Mouse (Mus musculus): ENCODE measurements around the gene Zfp507. TPM values are rescaled to one million over a fixed set of nuclear protein-coding genes. Genes with fewer than 3 reads are reported as not detected.

Gene Zfp507
- polyA plus RNA-seq, 1 experiment from 2014 or later = 27.1 TPM

- no peak for ATAC-seq (ENCODE audit: insufficient number of reproducible peaks, insufficient read depth, low FRiP score, low TSS enrichment, low read depth)
- Histone ChIP-seq H3K9ac (replicated peaks) (no peak overlapping the region), H3K4me1 (replicated peaks) (no peaks in the 10 kb centered on the region), H3K36me3 (no peaks in the 10 kb centered on the region), H3K4me3 (replicated peaks) (no peak overlapping the region), H3K9me3 (no peaks in the 10 kb centered on the region), H3K27me3 (no peaks in the 10 kb centered on the region), H3K27ac (no peak overlapping the region), H3K4me2 (no peak overlapping the region)
- 79% methylated on average over 12 of the region's 12 CpGs for WGBS
Observed at GRCm38 (mm10) chr7:35814759-35815551, 12.2 kb upstream of the Zfp507 start.

DNA sequence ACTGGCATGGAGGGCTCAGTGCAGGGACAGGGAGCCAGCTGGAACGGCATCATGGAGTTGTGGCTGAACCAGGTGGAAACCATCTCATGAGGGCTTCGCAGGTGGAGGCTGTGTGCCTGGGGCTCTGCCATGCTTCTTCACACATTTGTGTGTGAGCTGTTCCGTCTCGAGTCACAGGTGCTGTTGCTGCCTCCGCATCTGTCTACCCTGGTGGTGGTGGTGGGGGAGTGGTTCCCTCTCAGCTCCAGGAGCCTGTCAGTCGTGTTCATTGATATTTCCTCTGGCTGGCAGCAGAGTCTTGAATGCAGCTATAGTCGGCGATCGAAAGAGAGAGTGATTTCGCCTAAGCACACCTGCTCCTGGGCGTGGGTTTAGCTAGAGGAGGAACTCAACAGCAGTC lies 10.5 kb upstream of the Zfp507 start:
- WGBS = 81% methylated on average over 11 of the region's 11 CpGs
- H3K27ac ChIP-seq = no peak overlapping the region
- no peak for ATAC-seq (ENCODE audit: insufficient number of reproducible peaks, insufficient read depth, low FRiP score, low TSS enrichment, low read depth)

GRCm38 (mm10) chr7:35810736-35811135 lies 7.9 kb upstream of the Zfp507 start:
- no peak overlapping the region for H3K9ac ChIP-seq (replicated peaks)
- no peak overlapping the region for H3K4me2 ChIP-seq
- ATAC-seq (ENCODE audit: insufficient number of reproducible peaks, insufficient read depth, low FRiP score, low TSS enrichment, low read depth) = no peak
- WGBS = 50% methylated on average over 8 of the region's 8 CpGs
- H3K9me3 ChIP-seq = no peaks in the 10 kb centered on the region
- H3K27ac ChIP-seq = no peak overlapping the region
- no peaks in the 10 kb centered on the region for H3K4me1 ChIP-seq (replicated peaks)
- H3K4me3 ChIP-seq (replicated peaks) = no peak overlapping the region
- no peaks in the 10 kb centered on the region for H3K36me3 ChIP-seq
- H3K27me3 ChIP-seq = no peaks in the 10 kb centered on the region

More for the DNA sequence above, 10.5 kb upstream of the Zfp507 start:
- H3K9ac ChIP-seq (replicated peaks) = no peak overlapping the region
- no peaks in the 10 kb centered on the region for H3K9me3 ChIP-seq
- H3K4me3 ChIP-seq (replicated peaks) = no peak overlapping the region
- no peaks in the 10 kb centered on the region for H3K36me3 ChIP-seq
- H3K27me3 ChIP-seq = no peaks in the 10 kb centered on the region
- H3K4me1 ChIP-seq (replicated peaks) = no peaks in the 10 kb centered on the region
- H3K4me2 ChIP-seq = no peak overlapping the region

- no peak overlapping the region for H3K4me3 ChIP-seq (replicated peaks)
- H3K27me3 ChIP-seq = no peaks in the 10 kb centered on the region
- H3K4me1 ChIP-seq (replicated peaks) = peaks cover 12% of the 10 kb centered on the region
- no peak for ATAC-seq (ENCODE audit: insufficient number of reproducible peaks, insufficient read depth, low FRiP score, low TSS enrichment, low read depth)
- H3K9ac ChIP-seq (replicated peaks) = no peak overlapping the region
- WGBS = 77% methylated on average over 10 of the region's 10 CpGs
- no peak overlapping the region for H3K4me2 ChIP-seq
- H3K9me3 ChIP-seq = no peaks in the 10 kb centered on the region
- H3K36me3 ChIP-seq = peaks cover 20% of the 10 kb centered on the region
- no peak overlapping the region for H3K27ac ChIP-seq
Observed at GRCm38 (mm10) chr7:35804206-35804605, 1.4 kb upstream of the Zfp507 start.

- Histone ChIP-seq H3K4me3 (replicated peaks) (peak overlapping the region; percentile 95), H3K9me3 (no peaks in the 10 kb centered on the region), H3K27me3 (no peaks in the 10 kb centered on the region), H3K27ac (peak overlapping the region; percentile 91), H3K36me3 (peaks cover 39% of the 10 kb centered on the region), H3K4me2 (peak overlapping the region; percentile 74), H3K4me1 (replicated peaks) (peaks cover 12% of the 10 kb centered on the region), H3K9ac (replicated peaks) (peak overlapping the region; percentile 97)
- ATAC-seq (ENCODE audit: insufficient number of reproducible peaks, insufficient read depth, low FRiP score, low TSS enrichment, low read depth) = peak; percentile 84
- under 1% methylated on average over 47 of the region's 49 CpGs for WGBS
Observed at GRCm38 (mm10) chr7:35802201-35802905, 450 bp downstream of the Zfp507 start.

DNA sequence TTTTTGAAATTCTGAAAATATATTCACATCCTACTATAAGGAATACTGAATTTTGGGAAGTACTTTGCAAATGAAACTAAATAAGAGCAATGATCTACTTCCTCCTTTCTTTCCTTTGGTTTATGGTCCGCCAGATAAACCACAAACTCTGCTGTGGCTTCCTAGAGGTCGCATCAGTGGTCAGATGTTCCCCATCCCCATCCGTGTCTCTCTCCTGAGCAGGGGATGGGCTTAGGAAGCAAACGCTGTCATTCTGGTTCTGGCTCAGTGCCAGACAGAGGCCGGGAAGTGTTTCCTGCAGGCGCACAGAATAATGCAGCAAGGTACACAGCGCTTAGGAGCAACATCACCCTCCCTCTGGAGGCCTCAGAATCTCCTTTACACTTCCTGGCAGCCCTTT lies 6.7 kb downstream of the Zfp507 start:
- WGBS = 78% methylated on average over 7 of the region's 7 CpGs
- H3K36me3 ChIP-seq = peaks cover 100% of the 10 kb centered on the region
- peaks cover 9% of the 10 kb centered on the region for H3K4me1 ChIP-seq (replicated peaks)
- ATAC-seq (ENCODE audit: insufficient number of reproducible peaks, insufficient read depth, low FRiP score, low TSS enrichment, low read depth) = no peak
- no peak overlapping the region for H3K4me2 ChIP-seq
- no peaks in the 10 kb centered on the region for H3K9me3 ChIP-seq
- H3K27ac ChIP-seq = no peak overlapping the region
- H3K9ac ChIP-seq (replicated peaks) = no peak overlapping the region
- H3K27me3 ChIP-seq = no peaks in the 10 kb centered on the region
- H3K4me3 ChIP-seq (replicated peaks) = no peak overlapping the region

- no peaks in the 10 kb centered on the region for H3K27me3 ChIP-seq
- H3K4me2 ChIP-seq = no peak overlapping the region
- H3K4me3 ChIP-seq (replicated peaks) = no peak overlapping the region
- peaks cover 98% of the 10 kb centered on the region for H3K36me3 ChIP-seq
- WGBS = 90% methylated on average over 12 of the region's 12 CpGs
- no peaks in the 10 kb centered on the region for H3K9me3 ChIP-seq
- H3K4me1 ChIP-seq (replicated peaks) = peaks cover 11% of the 10 kb centered on the region
- ATAC-seq (ENCODE audit: insufficient number of reproducible peaks, insufficient read depth, low FRiP score, low TSS enrichment, low read depth) = no peak
- H3K9ac ChIP-seq (replicated peaks) = no peak overlapping the region
- no peak overlapping the region for H3K27ac ChIP-seq
Observed at GRCm38 (mm10) chr7:35794145-35794664, 8.6 kb downstream of the Zfp507 start.

DNA sequence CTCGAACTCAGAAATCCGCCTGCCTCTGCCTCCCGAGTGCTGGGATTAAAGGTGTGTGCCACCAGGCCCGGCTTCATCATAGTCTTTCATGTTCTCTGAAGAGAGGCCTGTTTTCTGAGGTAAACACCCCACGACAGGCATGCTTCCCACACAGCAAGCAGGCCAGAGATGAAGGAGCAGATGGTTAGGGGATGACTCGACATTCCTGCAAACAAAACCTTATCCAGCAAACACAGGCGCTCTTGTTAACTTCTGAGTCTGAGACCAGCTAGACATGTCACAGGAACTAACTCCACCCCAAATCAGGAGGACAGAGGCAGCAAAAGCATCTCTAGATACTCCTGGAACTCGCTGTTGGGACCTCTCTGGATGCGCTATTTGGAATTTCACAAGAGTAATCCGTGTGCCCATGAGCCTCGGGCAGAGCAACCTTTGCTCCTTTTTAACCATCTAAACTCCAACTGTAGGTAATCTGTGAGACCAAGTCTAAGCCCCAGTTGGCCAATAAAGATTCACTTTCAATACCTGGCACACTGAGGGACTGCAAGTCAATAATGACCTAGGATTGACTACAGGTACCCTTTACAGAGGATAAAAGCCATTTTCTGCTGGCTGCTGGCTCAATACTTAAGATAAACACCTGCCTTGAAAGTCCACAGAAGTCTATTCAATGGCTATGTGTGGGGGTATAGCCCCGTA lies 10.5 kb downstream of the Zfp507 start:
- no peak overlapping the region for H3K4me3 ChIP-seq (replicated peaks)
- H3K36me3 ChIP-seq = peaks cover 94% of the 10 kb centered on the region
- no peak overlapping the region for H3K9ac ChIP-seq (replicated peaks)
- H3K27me3 ChIP-seq = no peaks in the 10 kb centered on the region
- no peaks in the 10 kb centered on the region for H3K9me3 ChIP-seq
- ATAC-seq (ENCODE audit: insufficient number of reproducible peaks, insufficient read depth, low FRiP score, low TSS enrichment, low read depth) = no peak
- H3K4me1 ChIP-seq (replicated peaks) = peaks cover 11% of the 10 kb centered on the region
- H3K27ac ChIP-seq = no peak overlapping the region
- 88% methylated on average over 12 of the region's 12 CpGs for WGBS
- no peak overlapping the region for H3K4me2 ChIP-seq

- no peak overlapping the region for H3K27ac ChIP-seq
- H3K27me3 ChIP-seq = no peaks in the 10 kb centered on the region
- H3K36me3 ChIP-seq = peaks cover 90% of the 10 kb centered on the region
- 33% methylated on average over 8 of the region's 8 CpGs for WGBS
- no peaks in the 10 kb centered on the region for H3K9me3 ChIP-seq
- H3K9ac ChIP-seq (replicated peaks) = no peak overlapping the region
- H3K4me3 ChIP-seq (replicated peaks) = no peak overlapping the region
- H3K4me1 ChIP-seq (replicated peaks) = peaks cover 11% of the 10 kb centered on the region
- no peak overlapping the region for H3K4me2 ChIP-seq
- ATAC-seq (ENCODE audit: insufficient number of reproducible peaks, insufficient read depth, low FRiP score, low TSS enrichment, low read depth) = no peak
Observed at GRCm38 (mm10) chr7:35790926-35791325, 11.9 kb downstream of the Zfp507 start.

DNA sequence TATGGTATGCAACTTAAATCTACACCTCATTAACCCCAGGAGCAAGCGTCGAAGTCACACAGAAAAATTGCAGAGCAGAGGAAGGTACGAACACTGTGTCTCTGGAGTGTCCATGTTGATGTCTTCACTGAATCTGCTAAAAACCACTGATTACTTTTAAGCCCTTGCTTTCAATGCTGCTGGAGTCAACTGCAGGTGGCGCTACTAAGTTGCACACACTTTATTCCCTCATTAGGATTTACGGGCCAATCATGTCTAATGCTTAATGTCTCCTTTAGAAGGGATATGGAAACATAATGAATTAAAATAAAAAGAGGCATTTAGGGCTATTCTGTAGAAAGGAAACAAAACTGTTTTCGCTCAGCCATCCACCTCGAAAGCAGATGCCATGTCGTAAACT lies 12.6 kb downstream of the Zfp507 start:
- ATAC-seq (ENCODE audit: insufficient number of reproducible peaks, insufficient read depth, low FRiP score, low TSS enrichment, low read depth) = no peak
- Histone ChIP-seq H3K36me3 (peaks cover 90% of the 10 kb centered on the region), H3K9ac (replicated peaks) (no peak overlapping the region), H3K9me3 (no peaks in the 10 kb centered on the region), H3K27me3 (no peaks in the 10 kb centered on the region), H3K4me2 (no peak overlapping the region), H3K27ac (no peak overlapping the region), H3K4me3 (replicated peaks) (no peak overlapping the region), H3K4me1 (replicated peaks) (peaks cover 11% of the 10 kb centered on the region)
- WGBS = 53% methylated on average over 8 of the region's 8 CpGs

- Histone ChIP-seq H3K9ac (replicated peaks) (no peak overlapping the region), H3K27ac (no peak overlapping the region), H3K27me3 (no peaks in the 10 kb centered on the region), H3K4me2 (no peak overlapping the region), H3K36me3 (peaks cover 88% of the 10 kb centered on the region), H3K4me3 (replicated peaks) (no peak overlapping the region), H3K4me1 (replicated peaks) (no peaks in the 10 kb centered on the region), H3K9me3 (no peaks in the 10 kb centered on the region)
- WGBS = 87% methylated on average over 4 of the region's 4 CpGs
- ATAC-seq (ENCODE audit: insufficient number of reproducible peaks, insufficient read depth, low FRiP score, low TSS enrichment, low read depth) = no peak
Observed at GRCm38 (mm10) chr7:35785579-35785978, 17.2 kb downstream of the Zfp507 start.

Measured in limb, embryonic 12.5 days (tissue).